Mouse (Mus musculus): ENCODE results near the gene Gm49673. TPM values are rescaled to one million over a fixed set of nuclear protein-coding genes. Genes with fewer than 3 reads are reported as not detected.
"Not testable (repeated sequence)": the region's sequence is repeated elsewhere in the genome, so short reads cannot be mapped to it uniquely, and the experiment has no call there.

Gm49673 gene
- polyA plus RNA-seq (2014; fragmentation: Nextera tagmentation; extraction: Ambion mirVana) = 0.27 and 0.58 TPM in 2 replicates

- not testable (repeated sequence) for H3K27me3 ChIP-seq (ENCODE audit: control insufficient read depth, insufficient read depth, low read length); H3K27ac ChIP-seq (ENCODE audit: low read depth, low read length); H3K4me1 ChIP-seq (ENCODE audit: control insufficient read depth, insufficient read depth, low read length); H3K36me3 ChIP-seq (ENCODE audit: control insufficient read depth, insufficient read depth, low read length); H3K9me3 ChIP-seq (ENCODE audit: control insufficient read depth, low read length)
- Histone ChIP-seq H3K4me3 (ENCODE audit: low read length) (peak within 1 kb of the TSS; percentile 48), H3K9ac (ENCODE audit: low read depth, low read length) (peak within 1 kb of the TSS; percentile 66), H3K4me2 (replicated peaks; ENCODE audit: low read depth, low read length) (peak within 1 kb of the TSS; percentile 38)
- WGBS = 1% methylated on average over 45 of the region's 67 CpGs
- ATAC-seq (ENCODE audit: low FRiP score, low TSS enrichment) = peak; percentile 99
Observed at GRCm38 (mm10) chr17:8147439-8148316, at the start of gene Gm49673, which contains the start of gene Rnaset2a. Gm49673 (minus strand) TSS chr17:8147788. Rnaset2a (minus strand) TSS chr17:8148097.

GRCm38 (mm10) chr17:8195685-8196376 is 48.2 kb upstream of the Gm49673 start:
- H3K4me1 ChIP-seq (ENCODE audit: control insufficient read depth, insufficient read depth, low read length) = no peaks in the 10 kb centered on the region
- H3K9me3 ChIP-seq (ENCODE audit: control insufficient read depth, low read length) = no peaks in the 10 kb centered on the region
- H3K27me3 ChIP-seq (ENCODE audit: control insufficient read depth, insufficient read depth, low read length) = no peaks in the 10 kb centered on the region
- 95% methylated on average over 8 of the region's 8 CpGs for WGBS
- no peak overlapping the region for H3K4me2 ChIP-seq (replicated peaks; ENCODE audit: low read depth, low read length)
- H3K36me3 ChIP-seq (ENCODE audit: control insufficient read depth, insufficient read depth, low read length) = peaks cover 41% of the 10 kb centered on the region
- H3K9ac ChIP-seq (ENCODE audit: low read depth, low read length) = no peak overlapping the region
- no peak for ATAC-seq (ENCODE audit: low FRiP score, low TSS enrichment)
- no peak overlapping the region for H3K27ac ChIP-seq (ENCODE audit: low read depth, low read length)
- no peak overlapping the region for H3K4me3 ChIP-seq (ENCODE audit: low read length)

GRCm38 (mm10) chr17:8193678-8194077 is 46.1 kb upstream of the Gm49673 start:
- 54% methylated on average over 8 of the region's 8 CpGs for WGBS

GRCm38 (mm10) chr17:8184217-8184616 is 36.6 kb upstream of the Gm49673 start:
- no peak overlapping the region for H3K4me3 ChIP-seq (ENCODE audit: low read length)
- no peak for ATAC-seq (ENCODE audit: low FRiP score, low TSS enrichment)
- H3K9ac ChIP-seq (ENCODE audit: low read depth, low read length) = no peak overlapping the region
- H3K4me1 ChIP-seq (ENCODE audit: control insufficient read depth, insufficient read depth, low read length) = 0 out of 2 replicates have a peak, but pooled peaks cover 6% of the 10 kb centered on the region
- 49% methylated on average over 7 of the region's 7 CpGs for WGBS
- no peaks in the 10 kb centered on the region for H3K27me3 ChIP-seq (ENCODE audit: control insufficient read depth, insufficient read depth, low read length)
- no peak overlapping the region for H3K4me2 ChIP-seq (replicated peaks; ENCODE audit: low read depth, low read length)
- H3K9me3 ChIP-seq (ENCODE audit: control insufficient read depth, low read length) = no peaks in the 10 kb centered on the region
- H3K36me3 ChIP-seq (ENCODE audit: control insufficient read depth, insufficient read depth, low read length) = peaks cover 77% of the 10 kb centered on the region
- H3K27ac ChIP-seq (ENCODE audit: low read depth, low read length) = no peak overlapping the region

More at GRCm38 (mm10) chr17:8193678-8194077, 46.1 kb upstream of the Gm49673 start:
- Histone ChIP-seq H3K4me2 (replicated peaks; ENCODE audit: low read depth, low read length) (no peak overlapping the region), H3K27ac (ENCODE audit: low read depth, low read length) (no peak overlapping the region), H3K9ac (ENCODE audit: low read depth, low read length) (no peak overlapping the region), H3K36me3 (ENCODE audit: control insufficient read depth, insufficient read depth, low read length) (peaks cover 61% of the 10 kb centered on the region), H3K9me3 (ENCODE audit: control insufficient read depth, low read length) (no peaks in the 10 kb centered on the region), H3K27me3 (ENCODE audit: control insufficient read depth, insufficient read depth, low read length) (no peaks in the 10 kb centered on the region), H3K4me1 (ENCODE audit: control insufficient read depth, insufficient read depth, low read length) (no peaks in the 10 kb centered on the region), H3K4me3 (ENCODE audit: low read length) (no peak overlapping the region)
- 0 out of 2 replicates have a peak, but pooled peaks have one; percentile 35 for ATAC-seq (ENCODE audit: low FRiP score, low TSS enrichment)

GRCm38 (mm10) chr17:8183815-8184214 is 36.2 kb upstream of the Gm49673 start:
- Histone ChIP-seq H3K4me1 (ENCODE audit: control insufficient read depth, insufficient read depth, low read length) (0 out of 2 replicates have a peak, but pooled peaks cover 6% of the 10 kb centered on the region), H3K4me2 (replicated peaks; ENCODE audit: low read depth, low read length) (no peak overlapping the region), H3K27ac (ENCODE audit: low read depth, low read length) (no peak overlapping the region), H3K4me3 (ENCODE audit: low read length) (no peak overlapping the region), H3K9ac (ENCODE audit: low read depth, low read length) (no peak overlapping the region), H3K9me3 (ENCODE audit: control insufficient read depth, low read length) (no peaks in the 10 kb centered on the region), H3K27me3 (ENCODE audit: control insufficient read depth, insufficient read depth, low read length) (no peaks in the 10 kb centered on the region), H3K36me3 (ENCODE audit: control insufficient read depth, insufficient read depth, low read length) (peaks cover 75% of the 10 kb centered on the region)
- no peak for ATAC-seq (ENCODE audit: low FRiP score, low TSS enrichment)
- WGBS = 37% methylated on average over 5 of the region's 5 CpGs

GRCm38 (mm10) chr17:8177090-8177489 is 29.5 kb upstream of the Gm49673 start:
- Histone ChIP-seq H3K9ac (ENCODE audit: low read depth, low read length) (no peak overlapping the region), H3K27me3 (ENCODE audit: control insufficient read depth, insufficient read depth, low read length) (no peaks in the 10 kb centered on the region), H3K4me1 (ENCODE audit: control insufficient read depth, insufficient read depth, low read length) (no peaks in the 10 kb centered on the region), H3K4me2 (replicated peaks; ENCODE audit: low read depth, low read length) (no peak overlapping the region), H3K9me3 (ENCODE audit: control insufficient read depth, low read length) (no peaks in the 10 kb centered on the region), H3K36me3 (ENCODE audit: control insufficient read depth, insufficient read depth, low read length) (peaks cover 73% of the 10 kb centered on the region), H3K4me3 (ENCODE audit: low read length) (no peak overlapping the region), H3K27ac (ENCODE audit: low read depth, low read length) (no peak overlapping the region)
- 92% methylated on average over 5 of the region's 5 CpGs for WGBS
- no peak for ATAC-seq (ENCODE audit: low FRiP score, low TSS enrichment)

- Histone ChIP-seq H3K27me3 (ENCODE audit: control insufficient read depth, insufficient read depth, low read length) (no peaks in the 10 kb centered on the region), H3K36me3 (ENCODE audit: control insufficient read depth, insufficient read depth, low read length) (peaks cover 65% of the 10 kb centered on the region), H3K4me3 (ENCODE audit: low read length) (no peak overlapping the region), H3K4me2 (replicated peaks; ENCODE audit: low read depth, low read length) (no peak overlapping the region), H3K9ac (ENCODE audit: low read depth, low read length) (no peak overlapping the region), H3K27ac (ENCODE audit: low read depth, low read length) (no peak overlapping the region), H3K9me3 (ENCODE audit: control insufficient read depth, low read length) (no peaks in the 10 kb centered on the region), H3K4me1 (ENCODE audit: control insufficient read depth, insufficient read depth, low read length) (no peaks in the 10 kb centered on the region)
- ATAC-seq (ENCODE audit: low FRiP score, low TSS enrichment) = no peak
- 38% methylated on average over 4 of the region's 4 CpGs for WGBS
Observed at GRCm38 (mm10) chr17:8171081-8171480, 23.5 kb upstream of the Gm49673 start.

GRCm38 (mm10) chr17:8170331-8170730 is 22.7 kb upstream of the Gm49673 start:
- H3K4me2 ChIP-seq (replicated peaks; ENCODE audit: low read depth, low read length) = no peak overlapping the region
- peaks cover 57% of the 10 kb centered on the region for H3K36me3 ChIP-seq (ENCODE audit: control insufficient read depth, insufficient read depth, low read length)
- ATAC-seq (ENCODE audit: low FRiP score, low TSS enrichment) = no peak
- no peak overlapping the region for H3K27ac ChIP-seq (ENCODE audit: low read depth, low read length)
- 86% methylated on average over 7 of the region's 7 CpGs for WGBS
- H3K9ac ChIP-seq (ENCODE audit: low read depth, low read length) = no peak overlapping the region
- H3K4me3 ChIP-seq (ENCODE audit: low read length) = no peak overlapping the region
- H3K9me3 ChIP-seq (ENCODE audit: control insufficient read depth, low read length) = no peaks in the 10 kb centered on the region
- H3K27me3 ChIP-seq (ENCODE audit: control insufficient read depth, insufficient read depth, low read length) = no peaks in the 10 kb centered on the region
- no peaks in the 10 kb centered on the region for H3K4me1 ChIP-seq (ENCODE audit: control insufficient read depth, insufficient read depth, low read length)

- H3K27me3 ChIP-seq (ENCODE audit: control insufficient read depth, insufficient read depth, low read length); ATAC-seq (ENCODE audit: low FRiP score, low TSS enrichment); H3K4me2 ChIP-seq (replicated peaks; ENCODE audit: low read depth, low read length); H3K4me1 ChIP-seq (ENCODE audit: control insufficient read depth, insufficient read depth, low read length); H3K27ac ChIP-seq (ENCODE audit: low read depth, low read length); H3K4me3 ChIP-seq (ENCODE audit: low read length); H3K9me3 ChIP-seq (ENCODE audit: control insufficient read depth, low read length); H3K9ac ChIP-seq (ENCODE audit: low read depth, low read length): not testable (repeated sequence)
- 89% methylated on average over 5 of the region's 8 CpGs for WGBS
- H3K36me3 ChIP-seq (ENCODE audit: control insufficient read depth, insufficient read depth, low read length) = peaks cover 33% of the 10 kb centered on the region
Observed at GRCm38 (mm10) chr17:8167436-8167835, 19.8 kb upstream of the Gm49673 start.

Measured in kidney, embryonic 14.5 days (tissue).